Mouse (Mus musculus) spleen, adult 2 months (tissue): ENCODE results near the gene Gm20388.

Source experiments
- CTCF ChIP-seq: fragments of 200-500 bp; IDR thresholded peaks from 2 replicates; pipeline ENCODE4 v1.5.1; 2011; ENCODE audit warnings: mild to moderate bottlenecking, inconsistent platforms; ENCODE audit not compliant: insufficient read depth, insufficient read length, insufficient replicate concordance; ENCODE audit errors: extremely low read depth
- POLR2A ChIP-seq: fragments of 200-500 bp; IDR thresholded peaks from 2 replicates; pipeline ENCODE4 v1.6.1; 2011; ENCODE audit warnings: low read depth, low read length, inconsistent platforms

DNA sequence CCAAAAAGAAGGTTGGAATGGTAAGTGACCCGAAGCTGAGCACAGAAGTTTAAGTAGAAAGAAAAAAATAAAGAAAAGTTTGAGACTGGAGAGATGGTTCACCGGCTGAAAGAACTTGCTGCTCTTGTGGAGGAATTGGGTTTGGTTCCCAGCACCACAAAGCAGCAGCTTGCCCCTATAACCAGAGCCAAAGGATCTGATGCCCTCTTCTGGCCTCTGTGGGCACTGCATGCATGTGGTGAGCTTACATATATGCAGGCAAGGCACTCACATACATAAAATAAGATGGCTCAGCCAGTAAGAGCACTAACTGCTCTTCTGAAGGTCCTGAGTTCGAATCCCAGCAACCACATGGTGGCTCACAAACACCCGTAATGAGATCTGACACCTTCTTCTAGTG is 3429.4 kb downstream of the Gm20388 start:
- TF ChIP-seq CTCF = no peak
- no peak for TF ChIP-seq POLR2A
